Mouse (Mus musculus): Measurements from ENCODE around the gene Lmo7. TPM values are rescaled to one million over a fixed set of nuclear protein-coding genes. Genes with fewer than 3 reads are reported as not detected.

Gene Lmo7
- polyA plus RNA-seq, 1 experiment: 0.79 TPM

DNA sequence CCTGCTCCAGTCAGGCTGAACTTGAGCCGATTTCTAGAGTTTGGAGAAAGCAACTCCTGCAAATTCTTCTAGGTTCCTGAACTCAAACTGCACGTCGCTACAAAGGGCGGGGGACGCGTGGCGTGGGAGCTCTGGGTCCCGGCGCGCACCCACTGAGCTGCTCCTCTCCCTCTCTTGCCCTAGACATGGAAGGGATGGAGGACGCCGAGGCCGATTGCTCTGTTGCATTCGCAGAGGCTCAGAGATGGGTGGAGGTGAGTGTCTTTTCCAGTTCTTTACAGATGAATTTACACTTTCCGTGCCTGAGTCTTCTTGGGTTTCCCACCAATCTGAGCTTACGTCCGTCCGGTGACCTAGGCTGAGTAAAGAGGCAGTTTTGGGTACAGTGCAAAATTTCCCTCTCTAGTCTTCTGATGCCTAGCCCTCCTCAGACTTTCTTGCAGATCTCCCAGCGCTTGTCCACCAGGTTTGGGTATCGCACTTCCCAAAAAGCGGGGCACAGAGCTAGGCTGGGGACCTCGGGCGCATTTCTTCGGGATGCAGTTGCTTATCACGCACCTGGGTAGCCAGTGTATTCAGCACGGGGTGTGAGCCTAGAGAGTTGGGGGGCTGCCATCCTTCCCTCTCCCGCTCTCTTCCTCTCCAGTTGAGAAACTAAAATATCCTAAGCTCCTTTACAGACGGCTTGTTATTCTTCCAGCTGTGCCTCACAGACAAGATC is 375 bp downstream of the Lmo7 start:
- Histone ChIP-seq H3K27me3 (ENCODE audit: control insufficient read depth, insufficient read depth, low read length) (peaks cover 10% of the 10 kb centered on the region), H3K4me3 (ENCODE audit: extremely low read depth, insufficient read depth, insufficient read length) (peak overlapping the region; percentile 66), H3K27ac (ENCODE audit: insufficient read depth, low read length) (no peak overlapping the region), H3K36me3 (ENCODE audit: control insufficient read depth, insufficient read depth, low read length) (no peaks in the 10 kb centered on the region), H3K4me1 (ENCODE audit: control insufficient read depth, insufficient read depth, insufficient read length) (peaks cover 3% of the 10 kb centered on the region)
- WGBS: 9% methylated on average over 28 of the region's 28 CpGs
- no peak for DNase-seq (ENCODE audit: low read depth in 1 of 2, low spot score in 2 of 2)
- TF ChIP-seq CTCF (IDR thresholded peaks at IDR 0.05; ENCODE audit: extremely low read depth, insufficient read depth, insufficient read length, insufficient replicate concordance) (no peak), POLR2A (IDR thresholded peaks at IDR 0.05; ENCODE audit: low read depth, low read length) (no peak)

DNA sequence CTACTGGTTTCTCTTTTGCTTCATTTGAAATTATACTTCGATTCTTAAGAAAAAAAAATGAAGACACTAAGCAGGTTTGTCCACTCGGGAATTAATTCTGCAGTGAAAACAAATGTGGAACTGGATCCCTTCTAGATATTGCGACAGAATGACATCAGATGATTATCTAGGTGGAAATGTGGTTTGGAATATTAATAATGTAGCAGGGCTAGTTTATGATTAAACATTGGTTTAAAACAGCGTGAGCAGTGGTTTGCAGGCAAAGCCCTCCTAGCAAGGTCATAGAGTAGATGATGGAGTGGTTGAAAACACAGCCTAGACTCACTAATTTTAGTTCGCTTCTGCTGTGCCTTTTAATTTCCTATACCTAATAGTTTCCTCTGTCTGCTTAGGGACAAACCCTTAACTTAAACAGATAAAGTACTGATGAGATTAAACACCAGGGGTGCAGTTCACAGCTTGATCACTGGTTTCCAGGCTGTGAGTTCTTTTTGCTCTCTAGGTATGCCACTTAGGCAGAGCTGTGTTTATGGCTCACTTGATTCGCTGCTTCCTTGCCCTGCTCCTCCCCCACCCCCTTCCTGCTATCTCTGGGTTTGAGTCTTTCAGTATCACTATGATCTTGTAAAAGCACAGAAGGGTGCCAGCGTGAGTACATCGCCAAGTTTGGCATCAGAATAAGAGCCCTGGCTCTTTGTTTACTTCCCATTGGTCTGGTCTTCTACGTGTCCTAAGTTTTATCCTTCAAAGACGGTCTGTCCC is 4.0 kb downstream of the Lmo7 start:
- no peak for DNase-seq (ENCODE audit: low read depth in 1 of 2, low spot score in 2 of 2)
- WGBS: 54% methylated on average over 10 of the region's 10 CpGs
- Histone ChIP-seq H3K4me3 (ENCODE audit: extremely low read depth, insufficient read depth, insufficient read length) (no peak overlapping the region), H3K4me1 (ENCODE audit: control insufficient read depth, insufficient read depth, insufficient read length) (peaks cover 3% of the 10 kb centered on the region), H3K36me3 (ENCODE audit: control insufficient read depth, insufficient read depth, low read length) (no peaks in the 10 kb centered on the region), H3K27me3 (ENCODE audit: control insufficient read depth, insufficient read depth, low read length) (peaks cover 8% of the 10 kb centered on the region), H3K27ac (ENCODE audit: insufficient read depth, low read length) (no peak overlapping the region)
- TF ChIP-seq POLR2A (IDR thresholded peaks at IDR 0.05; ENCODE audit: low read depth, low read length) (no peak), CTCF (IDR thresholded peaks at IDR 0.05; ENCODE audit: extremely low read depth, insufficient read depth, insufficient read length, insufficient replicate concordance) (no peak)

GRCm38 (mm10) chr14:101737501-101737900 is 7.7 kb downstream of the Lmo7 start:
- 86% methylated on average over 4 of the region's 4 CpGs for WGBS
- H3K4me3 ChIP-seq (ENCODE audit: extremely low read depth, insufficient read depth, insufficient read length): no peak overlapping the region
- H3K27me3 ChIP-seq (ENCODE audit: control insufficient read depth, insufficient read depth, low read length): no peaks in the 10 kb centered on the region
- H3K36me3 ChIP-seq (ENCODE audit: control insufficient read depth, insufficient read depth, low read length): no peaks in the 10 kb centered on the region
- TF ChIP-seq CTCF (IDR thresholded peaks at IDR 0.05; ENCODE audit: extremely low read depth, insufficient read depth, insufficient read length, insufficient replicate concordance) (no peak), POLR2A (IDR thresholded peaks at IDR 0.05; ENCODE audit: low read depth, low read length) (no peak)
- no peak for DNase-seq (ENCODE audit: low read depth in 1 of 2, low spot score in 2 of 2)
- H3K4me1 ChIP-seq (ENCODE audit: control insufficient read depth, insufficient read depth, insufficient read length): no peaks in the 10 kb centered on the region
- H3K27ac ChIP-seq (ENCODE audit: insufficient read depth, low read length): no peak overlapping the region

DNA sequence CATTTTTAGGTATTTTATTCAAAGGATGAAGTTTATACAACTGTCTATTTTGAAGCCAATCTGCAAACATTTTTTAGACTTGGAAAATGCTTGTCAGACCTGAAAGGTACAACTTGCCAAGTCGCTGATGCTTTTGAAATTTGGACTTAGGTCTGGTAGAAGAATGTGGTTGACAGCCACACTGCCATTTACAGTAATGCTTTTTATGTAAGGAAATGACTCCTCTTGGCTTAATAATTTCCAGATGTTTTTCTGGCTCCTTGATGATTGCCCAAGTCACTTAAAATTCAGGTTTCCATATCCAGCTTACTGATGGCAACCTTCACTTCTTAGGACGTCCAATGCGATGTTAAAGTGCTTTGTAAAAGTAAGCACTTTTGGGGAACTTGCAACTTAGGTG is 16.9 kb downstream of the Lmo7 start:
- Histone ChIP-seq H3K4me1 (ENCODE audit: control insufficient read depth, insufficient read depth, insufficient read length) (no peaks in the 10 kb centered on the region), H3K27ac (ENCODE audit: insufficient read depth, low read length) (no peak overlapping the region), H3K36me3 (ENCODE audit: control insufficient read depth, insufficient read depth, low read length) (no peaks in the 10 kb centered on the region), H3K4me3 (ENCODE audit: extremely low read depth, insufficient read depth, insufficient read length) (no peak overlapping the region), H3K27me3 (ENCODE audit: control insufficient read depth, insufficient read depth, low read length) (no peaks in the 10 kb centered on the region)
- WGBS: 85% methylated on average over 3 of the region's 3 CpGs
- DNase-seq (ENCODE audit: low read depth in 1 of 2, low spot score in 2 of 2): no peak
- TF ChIP-seq CTCF (IDR thresholded peaks at IDR 0.05; ENCODE audit: extremely low read depth, insufficient read depth, insufficient read length, insufficient replicate concordance) (no peak), POLR2A (IDR thresholded peaks at IDR 0.05; ENCODE audit: low read depth, low read length) (no peak)

DNA sequence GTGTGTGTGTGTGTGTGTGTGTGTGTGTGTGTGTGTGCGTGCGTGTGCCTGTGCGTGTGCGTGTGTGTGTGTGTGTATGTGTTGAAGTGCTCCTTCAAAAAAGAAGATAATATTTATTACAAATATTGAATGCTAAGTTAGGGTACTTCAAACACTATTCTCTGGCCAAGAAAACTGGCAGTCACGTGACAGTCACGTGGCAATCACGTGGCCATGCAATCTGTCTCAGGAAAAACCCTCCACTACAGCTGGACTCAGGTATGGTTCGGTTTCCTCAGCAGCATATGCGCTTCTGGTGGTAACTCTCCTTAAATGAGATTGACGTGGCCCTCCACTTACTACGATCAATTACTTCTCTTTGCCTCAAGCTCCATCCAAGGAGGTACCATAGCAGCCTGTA is 18.1 kb downstream of the Lmo7 start:
- H3K27ac ChIP-seq (ENCODE audit: insufficient read depth, low read length): no peak overlapping the region
- no peaks in the 10 kb centered on the region for H3K36me3 ChIP-seq (ENCODE audit: control insufficient read depth, insufficient read depth, low read length)
- H3K4me3 ChIP-seq (ENCODE audit: extremely low read depth, insufficient read depth, insufficient read length): no peak overlapping the region
- 94% methylated on average over 11 of the region's 11 CpGs for WGBS
- TF ChIP-seq CTCF (IDR thresholded peaks at IDR 0.05; ENCODE audit: extremely low read depth, insufficient read depth, insufficient read length, insufficient replicate concordance) (no peak), POLR2A (IDR thresholded peaks at IDR 0.05; ENCODE audit: low read depth, low read length) (no peak)
- no peaks in the 10 kb centered on the region for H3K27me3 ChIP-seq (ENCODE audit: control insufficient read depth, insufficient read depth, low read length)
- DNase-seq (ENCODE audit: low read depth in 1 of 2, low spot score in 2 of 2): no peak
- no peaks in the 10 kb centered on the region for H3K4me1 ChIP-seq (ENCODE audit: control insufficient read depth, insufficient read depth, insufficient read length)

DNA sequence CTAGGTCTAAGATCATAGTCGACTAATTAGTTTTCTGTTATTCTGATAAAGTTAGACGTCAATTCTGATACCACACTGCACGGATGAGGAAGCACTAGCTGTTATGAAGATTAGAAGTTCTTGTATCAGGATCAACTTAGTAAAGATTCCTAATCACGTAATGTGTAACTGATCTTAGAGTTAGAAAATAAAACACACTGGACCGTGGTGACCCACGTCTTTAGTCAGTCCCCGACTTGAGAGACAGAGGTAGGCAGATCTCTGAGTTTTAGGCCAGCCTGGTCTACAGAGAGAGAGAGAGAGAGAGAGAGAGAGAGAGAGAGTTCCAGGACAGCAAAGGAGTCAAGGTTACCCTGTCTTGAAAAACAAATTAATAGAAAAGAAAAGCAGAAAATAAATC is 18.7 kb downstream of the Lmo7 start:
- 89% methylated on average over 7 of the region's 7 CpGs for WGBS
- no peaks in the 10 kb centered on the region for H3K36me3 ChIP-seq (ENCODE audit: control insufficient read depth, insufficient read depth, low read length)
- TF ChIP-seq POLR2A (IDR thresholded peaks at IDR 0.05; ENCODE audit: low read depth, low read length) (no peak), CTCF (IDR thresholded peaks at IDR 0.05; ENCODE audit: extremely low read depth, insufficient read depth, insufficient read length, insufficient replicate concordance) (no peak)
- H3K4me3 ChIP-seq (ENCODE audit: extremely low read depth, insufficient read depth, insufficient read length): no peak overlapping the region
- DNase-seq (ENCODE audit: low read depth in 1 of 2, low spot score in 2 of 2): no peak
- H3K4me1 ChIP-seq (ENCODE audit: control insufficient read depth, insufficient read depth, insufficient read length): no peaks in the 10 kb centered on the region
- no peak overlapping the region for H3K27ac ChIP-seq (ENCODE audit: insufficient read depth, low read length)
- H3K27me3 ChIP-seq (ENCODE audit: control insufficient read depth, insufficient read depth, low read length): no peaks in the 10 kb centered on the region

DNA sequence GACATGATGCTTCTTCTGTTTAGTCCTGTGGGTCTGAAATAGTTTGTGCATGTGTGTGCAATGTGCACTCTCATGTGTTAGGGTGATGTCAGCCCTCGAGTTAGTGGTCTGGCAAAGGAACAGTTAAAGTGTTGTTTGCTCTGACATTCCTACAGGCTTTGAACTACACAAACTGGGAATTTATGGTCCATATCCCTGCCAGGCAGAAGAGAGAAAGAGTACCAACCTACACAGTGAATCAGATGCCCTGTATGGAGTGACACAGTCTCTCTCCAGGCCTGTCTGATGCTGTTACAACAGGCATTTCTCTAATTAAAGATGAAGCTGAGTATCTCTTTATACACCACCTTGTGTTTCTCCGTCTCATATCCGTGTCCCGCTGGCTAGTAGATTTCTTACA is 21.2 kb downstream of the Lmo7 start:
- TF ChIP-seq CTCF (IDR thresholded peaks at IDR 0.05; ENCODE audit: extremely low read depth, insufficient read depth, insufficient read length, insufficient replicate concordance) (no peak), POLR2A (IDR thresholded peaks at IDR 0.05; ENCODE audit: low read depth, low read length) (no peak)
- DNase-seq (ENCODE audit: low read depth in 1 of 2, low spot score in 2 of 2): no peak
- WGBS: 87% methylated on average over 4 of the region's 4 CpGs
- Histone ChIP-seq H3K27ac (ENCODE audit: insufficient read depth, low read length) (no peak overlapping the region), H3K27me3 (ENCODE audit: control insufficient read depth, insufficient read depth, low read length) (no peaks in the 10 kb centered on the region), H3K36me3 (ENCODE audit: control insufficient read depth, insufficient read depth, low read length) (no peaks in the 10 kb centered on the region), H3K4me1 (ENCODE audit: control insufficient read depth, insufficient read depth, insufficient read length) (no peaks in the 10 kb centered on the region), H3K4me3 (ENCODE audit: extremely low read depth, insufficient read depth, insufficient read length) (no peak overlapping the region)

All from spleen, adult 2 months (tissue).